Mouse (Mus musculus) testis, postnatal 10 days (tissue): ENCODE results near the gene Paf1.
"Not testable (repeated sequence)": the region's sequence is repeated elsewhere in the genome, so short reads cannot be mapped to it uniquely, and the experiment has no call there.

Experiments used
- DNase-seq: peaks from one replicate; pipeline ENCODE4 v3.0.0; 2021; ENCODE audit warnings: low spot score

Gene Paf1

GRCm38 (mm10) chr7:28384162-28384561 is 8.6 kb upstream of the Paf1 start:
- no peak for DNase-seq

GRCm38 (mm10) chr7:28385196-28385595 is 7.6 kb upstream of the Paf1 start:
- DNase-seq: no peak

GRCm38 (mm10) chr7:28386007-28386406 is 6.7 kb upstream of the Paf1 start:
- DNase-seq: no peak

- peak; percentile 94 for DNase-seq
Observed at GRCm38 (mm10) chr7:28386462-28386861, 6.3 kb upstream of the Paf1 start.

GRCm38 (mm10) chr7:28386877-28387276 is 5.9 kb upstream of the Paf1 start:
- not testable (repeated sequence) for DNase-seq

- DNase-seq: not testable (repeated sequence)
Observed at GRCm38 (mm10) chr7:28387384-28387783, 5.4 kb upstream of the Paf1 start.

- DNase-seq: no peak
Observed at GRCm38 (mm10) chr7:28390331-28390730, 2.4 kb upstream of the Paf1 start.

- no peak for DNase-seq
Observed at GRCm38 (mm10) chr7:28393272-28393951, 661 bp downstream of the Paf1 start.

GRCm38 (mm10) chr7:28395425-28395824 is 2.7 kb downstream of the Paf1 start:
- no peak for DNase-seq

- DNase-seq: peak; percentile 65
Observed at GRCm38 (mm10) chr7:28398000-28398399, 5.2 kb downstream of the Paf1 start.

- DNase-seq: no peak
Observed at GRCm38 (mm10) chr7:28398696-28399340, 6.1 kb downstream of the Paf1 start.

GRCm38 (mm10) chr7:28401030-28401429 is 8.3 kb downstream of the Paf1 start:
- no peak for DNase-seq

GRCm38 (mm10) chr7:28401942-28402341 is 9.2 kb downstream of the Paf1 start:
- DNase-seq: no peak

- peak; percentile 77 for DNase-seq
Observed at GRCm38 (mm10) chr7:28410841-28411475, 18.2 kb downstream of the Paf1 start.

GRCm38 (mm10) chr7:28412826-28413225 is 20.1 kb downstream of the Paf1 start:
- peak; percentile 44 for DNase-seq

GRCm38 (mm10) chr7:28417368-28417767 is 24.6 kb downstream of the Paf1 start:
- DNase-seq: no peak

GRCm38 (mm10) chr7:28418096-28418670 is 25.4 kb downstream of the Paf1 start:
- peak; percentile 57 for DNase-seq

- no peak for DNase-seq
Observed at GRCm38 (mm10) chr7:28419416-28419815, 26.7 kb downstream of the Paf1 start.

GRCm38 (mm10) chr7:28423018-28423417 is 30.3 kb downstream of the Paf1 start:
- no peak for DNase-seq

- no peak for DNase-seq
Observed at GRCm38 (mm10) chr7:28427738-28428137, 35.0 kb downstream of the Paf1 start.

GRCm38 (mm10) chr7:28430512-28430911 is 37.8 kb downstream of the Paf1 start:
- no peak for DNase-seq

- DNase-seq: no peak
Observed at GRCm38 (mm10) chr7:28432252-28432651, 39.5 kb downstream of the Paf1 start.
